Mouse (Mus musculus): ENCODE results near the gene Gpr182. TPM values are rescaled to one million over a fixed set of nuclear protein-coding genes. Genes with fewer than 3 reads are reported as not detected.
A peak's percentile ranks its signal among the peaks of the same experiment; 100 is the strongest.

The Gpr182 gene
- polyA plus RNA-seq, 1 experiment from 2014 or later = 2.9 TPM

- Histone ChIP-seq H3K27ac (no peak overlapping the region), H3K4me3 (replicated peaks) (no peak overlapping the region), H3K36me3 (peaks cover 6% of the 10 kb centered on the region; the same call in 1 of the 2 replicates), H3K4me2 (no peak overlapping the region), H3K4me1 (peaks cover 4% of the 10 kb centered on the region; the same call in 1 of the 2 replicates), H3K9ac (no peak overlapping the region), H3K27me3 (replicated peaks) (no peaks in the 10 kb centered on the region), H3K9me3 (no peaks in the 10 kb centered on the region)
- 64% methylated on average over 4 of the region's 4 CpGs for WGBS
- no peak for ATAC-seq (ENCODE audit: insufficient read depth, low FRiP score, low read depth)
Observed at GRCm38 (mm10) chr10:127736916-127737315, 14.6 kb downstream of the Gpr182 start.

GRCm38 (mm10) chr10:127736266-127736665, 15.3 kb downstream of the Gpr182 start:
- Histone ChIP-seq H3K36me3 (no peaks in the 10 kb centered on the region), H3K4me3 (replicated peaks) (no peak overlapping the region), H3K9me3 (no peaks in the 10 kb centered on the region), H3K27ac (no peak overlapping the region), H3K4me2 (no peak overlapping the region), H3K9ac (no peak overlapping the region), H3K4me1 (peaks cover 4% of the 10 kb centered on the region; the same call in 1 of the 2 replicates), H3K27me3 (replicated peaks) (no peaks in the 10 kb centered on the region)
- WGBS = 68% methylated on average over 2 of the region's 2 CpGs
- ATAC-seq (ENCODE audit: insufficient read depth, low FRiP score, low read depth) = no peak

DNA sequence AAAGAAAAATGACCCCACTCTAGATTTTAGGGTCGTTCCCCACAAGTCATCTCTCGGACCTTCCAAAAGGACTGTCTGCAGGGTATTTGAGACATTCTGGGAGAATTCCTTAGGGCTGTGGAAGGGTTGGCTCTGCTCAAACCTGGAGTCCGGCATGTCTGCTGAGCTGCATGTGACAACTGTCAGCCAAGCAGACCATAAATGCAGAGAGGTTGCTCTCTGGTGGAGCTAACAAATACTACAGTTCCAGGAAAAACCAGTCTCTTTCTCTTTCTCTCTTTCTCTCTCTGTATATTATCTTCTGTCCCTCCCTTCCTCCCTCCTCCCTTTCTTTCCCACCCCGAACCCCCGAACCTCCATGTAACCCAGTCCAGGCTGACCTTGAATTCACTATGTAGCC, 17.1 kb downstream of the Gpr182 start:
- H3K4me3 ChIP-seq (replicated peaks) = no peak overlapping the region
- H3K36me3 ChIP-seq = no peaks in the 10 kb centered on the region
- no peaks in the 10 kb centered on the region for H3K27me3 ChIP-seq (replicated peaks)
- WGBS = 29% methylated on average over 5 of the region's 5 CpGs
- no peak overlapping the region for H3K4me2 ChIP-seq
- no peaks in the 10 kb centered on the region for H3K4me1 ChIP-seq
- ATAC-seq (ENCODE audit: insufficient read depth, low FRiP score, low read depth) = no peak
- no peaks in the 10 kb centered on the region for H3K9me3 ChIP-seq
- H3K9ac ChIP-seq = no peak overlapping the region
- H3K27ac ChIP-seq = no peak overlapping the region

DNA sequence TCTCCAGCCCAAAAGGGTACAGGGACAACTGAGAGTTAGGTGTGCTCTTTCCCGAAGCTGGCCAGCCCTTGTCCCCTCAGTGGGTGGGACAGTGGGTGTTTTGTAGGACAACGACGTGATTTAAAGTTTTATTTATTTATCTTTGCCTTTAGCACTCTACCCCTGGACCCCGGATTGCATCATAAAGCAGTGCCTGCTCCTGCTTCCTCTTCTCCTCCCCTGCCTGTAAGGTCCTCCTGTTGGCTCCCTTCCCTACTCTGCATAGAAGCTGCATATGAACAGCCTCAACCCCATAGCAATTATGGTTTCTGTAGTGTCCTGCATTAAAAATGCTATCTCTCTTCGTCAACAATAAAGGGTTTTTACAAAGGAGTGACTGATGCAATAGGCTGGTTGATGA, 20.1 kb downstream of the Gpr182 start:
- H3K36me3 ChIP-seq = no peaks in the 10 kb centered on the region
- no peak overlapping the region for H3K9ac ChIP-seq

GRCm38 (mm10) chr10:127730933-127731310, 20.6 kb downstream of the Gpr182 start:
- WGBS = 43% methylated on average over 9 of the region's 9 CpGs
- H3K9ac ChIP-seq = no peak overlapping the region
- no peak overlapping the region for H3K4me3 ChIP-seq (replicated peaks)
- H3K9me3 ChIP-seq = no peaks in the 10 kb centered on the region
- no peak overlapping the region for H3K4me2 ChIP-seq
- no peak overlapping the region for H3K27ac ChIP-seq
- H3K36me3 ChIP-seq = no peaks in the 10 kb centered on the region
- ATAC-seq (ENCODE audit: insufficient read depth, low FRiP score, low read depth) = no peak
- H3K27me3 ChIP-seq (replicated peaks) = no peaks in the 10 kb centered on the region; the same call in 1 of the 2 replicates
- H3K4me1 ChIP-seq = no peaks in the 10 kb centered on the region

More for the DNA sequence above, 20.1 kb downstream of the Gpr182 start:
- Histone ChIP-seq H3K4me2 (no peak overlapping the region), H3K9me3 (no peaks in the 10 kb centered on the region), H3K27ac (no peak overlapping the region), H3K4me1 (no peaks in the 10 kb centered on the region), H3K4me3 (replicated peaks) (no peak overlapping the region), H3K27me3 (replicated peaks) (no peaks in the 10 kb centered on the region; the same call in 1 of the 2 replicates)
- 20% methylated on average over 5 of the region's 5 CpGs for WGBS
- ATAC-seq (ENCODE audit: insufficient read depth, low FRiP score, low read depth) = no peak

DNA sequence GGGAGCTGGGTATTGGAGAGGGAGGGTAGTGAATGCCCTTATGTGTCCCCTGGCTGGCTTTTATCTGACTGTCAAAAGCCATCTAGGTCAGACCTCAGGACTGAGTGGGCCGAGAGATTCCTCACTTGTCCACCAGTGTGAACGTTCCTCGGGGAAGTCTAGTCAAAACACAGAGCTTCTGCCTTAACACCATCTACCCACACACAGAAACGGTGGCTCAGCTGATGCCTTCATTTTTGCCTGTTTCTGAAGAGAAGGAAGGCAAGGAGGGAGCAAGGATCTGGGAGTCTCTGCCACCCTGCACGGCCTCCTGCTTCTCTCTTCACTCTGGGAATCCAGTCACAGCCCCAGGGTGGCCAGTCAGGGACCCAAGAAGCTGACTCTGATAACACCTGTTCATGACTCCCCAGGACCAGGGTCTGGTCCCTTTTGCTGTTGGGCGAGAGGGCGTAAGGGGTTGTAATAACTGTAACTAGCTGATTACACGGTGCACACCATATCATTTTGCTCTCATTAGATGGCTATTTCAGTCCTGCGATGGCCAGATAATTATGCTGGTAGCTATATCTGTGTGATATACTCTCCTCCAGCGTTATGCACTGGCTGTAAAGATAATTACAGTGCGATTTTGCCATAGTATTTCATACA, 21.1 kb downstream of the Gpr182 start:
- no peaks in the 10 kb centered on the region; the same call in 1 of the 2 replicates for H3K27me3 ChIP-seq (replicated peaks)
- H3K27ac ChIP-seq = no peak overlapping the region
- no peak overlapping the region for H3K9ac ChIP-seq
- WGBS = 68% methylated on average over 11 of the region's 11 CpGs
- no peak overlapping the region for H3K4me3 ChIP-seq (replicated peaks)
- H3K4me2 ChIP-seq = no peak overlapping the region
- H3K9me3 ChIP-seq = no peaks in the 10 kb centered on the region
- peak; percentile 74 for ATAC-seq (ENCODE audit: insufficient read depth, low FRiP score, low read depth)
- no peaks in the 10 kb centered on the region for H3K36me3 ChIP-seq
- no peaks in the 10 kb centered on the region for H3K4me1 ChIP-seq

DNA sequence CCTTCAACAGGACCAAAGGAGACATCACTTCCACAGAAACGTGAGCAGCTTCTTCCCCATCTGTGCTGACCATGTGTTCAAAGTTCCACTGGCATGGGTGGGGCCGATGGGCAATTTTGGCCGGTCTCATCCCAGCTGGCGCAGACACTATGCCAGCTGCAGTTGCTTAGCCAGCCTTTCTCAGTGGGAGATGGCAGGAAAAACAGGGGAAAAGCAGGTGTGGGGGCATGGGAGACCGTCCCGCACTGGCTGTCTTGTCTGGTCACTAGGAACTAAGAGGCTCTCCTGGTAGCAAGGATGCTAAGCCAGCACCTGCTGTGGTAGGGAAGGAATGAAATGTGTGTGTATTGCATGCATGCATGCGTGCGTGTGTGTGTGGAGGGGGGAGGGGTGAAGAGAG, 23.1 kb downstream of the Gpr182 start:
- WGBS = 78% methylated on average over 8 of the region's 8 CpGs
- no peak for ATAC-seq (ENCODE audit: insufficient read depth, low FRiP score, low read depth)
- no peak overlapping the region for H3K4me2 ChIP-seq
- H3K36me3 ChIP-seq = no peaks in the 10 kb centered on the region
- H3K4me1 ChIP-seq = no peaks in the 10 kb centered on the region
- no peaks in the 10 kb centered on the region for H3K9me3 ChIP-seq
- H3K9ac ChIP-seq = no peak overlapping the region
- H3K27me3 ChIP-seq (replicated peaks) = no peaks in the 10 kb centered on the region; the same call in 1 of the 2 replicates
- H3K4me3 ChIP-seq (replicated peaks) = no peak overlapping the region
- no peak overlapping the region for H3K27ac ChIP-seq

DNA sequence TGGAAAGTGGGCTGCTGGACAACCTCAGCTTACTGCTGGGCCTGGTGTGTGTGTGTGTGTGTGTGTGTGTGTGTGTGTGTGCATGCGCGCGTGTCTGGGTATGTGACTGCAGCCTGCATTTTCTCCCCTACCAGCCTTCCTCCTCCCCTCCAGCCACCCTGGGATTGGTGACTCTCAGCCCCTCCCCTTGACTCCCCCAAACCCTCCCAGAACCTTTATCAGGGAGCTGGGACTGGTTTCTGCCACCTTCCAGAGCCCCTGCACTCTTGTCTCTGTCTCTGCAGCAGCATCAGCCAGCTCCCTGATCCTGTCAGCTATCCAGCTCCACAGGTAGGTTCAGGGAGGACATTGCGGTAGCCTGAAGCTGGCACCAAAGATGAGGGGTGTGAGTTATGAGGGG, 26.4 kb downstream of the Gpr182 start:
- no peak overlapping the region for H3K9ac ChIP-seq
- no peak overlapping the region for H3K4me2 ChIP-seq
- H3K27me3 ChIP-seq (replicated peaks) = no peaks in the 10 kb centered on the region; the same call in 1 of the 2 replicates
- H3K4me3 ChIP-seq (replicated peaks) = no peak overlapping the region
- no peaks in the 10 kb centered on the region for H3K36me3 ChIP-seq
- ATAC-seq (ENCODE audit: insufficient read depth, low FRiP score, low read depth) = no peak
- WGBS = 68% methylated on average over 4 of the region's 4 CpGs
- H3K9me3 ChIP-seq = no peaks in the 10 kb centered on the region
- H3K27ac ChIP-seq = no peak overlapping the region
- peaks cover 18% of the 10 kb centered on the region for H3K4me1 ChIP-seq

- H3K36me3 ChIP-seq = no peaks in the 10 kb centered on the region
- no peak within 1 kb of the TSS for H3K4me3 ChIP-seq (replicated peaks)
- no peak within 1 kb of the TSS for H3K9ac ChIP-seq
- no peak within 1 kb of the TSS for H3K27ac ChIP-seq
- no peaks in the 10 kb centered on the region; the same call in 1 of the 2 replicates for H3K27me3 ChIP-seq (replicated peaks)
- peaks cover 18% of the 10 kb centered on the region for H3K4me1 ChIP-seq
- H3K9me3 ChIP-seq = no peaks in the 10 kb centered on the region
- ATAC-seq (ENCODE audit: insufficient read depth, low FRiP score, low read depth) = no peak
- no peak within 1 kb of the TSS for H3K4me2 ChIP-seq
- 74% methylated on average over 3 of the region's 3 CpGs for WGBS
Observed at GRCm38 (mm10) chr10:127724178-127724577, 27.4 kb downstream of the Gpr182 start, which contains the start of gene Tac2. Gene Tac2 (plus strand): TSS chr10:127724478.

GRCm38 (mm10) chr10:127721671-127722418, 29.7 kb downstream of the Gpr182 start:
- Histone ChIP-seq H3K9me3 (no peaks in the 10 kb centered on the region), H3K9ac (0 out of 2 replicates have a peak overlapping the region, but pooled peaks have one; percentile 13), H3K36me3 (no peaks in the 10 kb centered on the region), H3K4me1 (peaks cover 18% of the 10 kb centered on the region), H3K27ac (peak overlapping the region; percentile 89), H3K4me2 (peak overlapping the region; percentile 51), H3K27me3 (replicated peaks) (no peaks in the 10 kb centered on the region), H3K4me3 (replicated peaks) (peak overlapping the region; percentile 28)
- ATAC-seq (ENCODE audit: insufficient read depth, low FRiP score, low read depth) = peak; percentile 62
- 16% methylated on average over 20 of the region's 20 CpGs for whole genome bisulfite sequencing

DNA sequence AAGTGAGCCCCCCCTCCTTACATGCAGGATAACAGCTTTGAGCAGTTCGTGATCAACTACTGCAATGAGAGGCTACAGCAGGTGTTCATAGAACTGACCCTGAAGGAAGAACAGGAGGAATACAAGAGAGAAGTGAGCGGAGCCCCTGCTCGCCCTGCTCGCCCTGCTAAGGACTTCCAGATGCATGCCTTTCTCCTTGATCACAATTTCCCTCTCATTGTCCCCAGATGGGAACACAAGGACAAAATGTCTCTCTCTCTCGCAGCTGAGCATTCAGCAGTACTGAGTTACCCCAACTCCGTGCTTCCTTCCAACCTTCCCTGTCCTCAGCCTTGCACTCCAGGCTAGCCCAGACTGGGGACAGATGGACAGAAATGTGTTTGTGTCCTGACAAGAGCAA, 38.8 kb downstream of the Gpr182 start:
- no peaks in the 10 kb centered on the region for H3K36me3 ChIP-seq
- H3K4me1 ChIP-seq = no peaks in the 10 kb centered on the region
- H3K9ac ChIP-seq = no peak overlapping the region
- H3K4me3 ChIP-seq (replicated peaks) = no peak overlapping the region
- H3K27me3 ChIP-seq (replicated peaks) = no peaks in the 10 kb centered on the region
- H3K9me3 ChIP-seq = no peaks in the 10 kb centered on the region
- ATAC-seq (ENCODE audit: insufficient read depth, low FRiP score, low read depth) = no peak
- no peak overlapping the region for H3K4me2 ChIP-seq
- no peak overlapping the region for H3K27ac ChIP-seq
- WGBS = 75% methylated on average over 6 of the region's 6 CpGs

GRCm38 (mm10) chr10:127710331-127710730, 41.2 kb downstream of the Gpr182 start:
- no peak overlapping the region for H3K4me2 ChIP-seq
- H3K4me3 ChIP-seq (replicated peaks) = no peak overlapping the region
- H3K27ac ChIP-seq = no peak overlapping the region
- H3K27me3 ChIP-seq (replicated peaks) = no peaks in the 10 kb centered on the region
- no peak overlapping the region for H3K9ac ChIP-seq
- 77% methylated on average over 13 of the region's 13 CpGs for WGBS
- H3K9me3 ChIP-seq = no peaks in the 10 kb centered on the region
- H3K4me1 ChIP-seq = no peaks in the 10 kb centered on the region
- no peaks in the 10 kb centered on the region for H3K36me3 ChIP-seq
- ATAC-seq (ENCODE audit: insufficient read depth, low FRiP score, low read depth) = no peak

Measured in stomach, embryonic 15.5 days (tissue).